Mouse (Mus musculus) C2C12 (cell line): ENCODE results near the gene Olfr1218. TPM values are rescaled to one million over a fixed set of nuclear protein-coding genes. Genes with fewer than 3 reads are reported as not detected.
"Not testable (repeated sequence)": the region's sequence is repeated elsewhere in the genome, so short reads cannot be mapped to it uniquely, and the experiment has no call there.

ENCODE experiments used
- H3K27me3 ChIP-seq: one replicate; pipeline ENCODE4 v1.6.1; 2011; ENCODE audit not compliant: control insufficient read depth, insufficient read depth, insufficient read length
- H3K36me3 ChIP-seq: one replicate; pipeline ENCODE4 v1.6.1; 2011; ENCODE audit not compliant: control insufficient read depth, insufficient read depth
- H3K4me3 ChIP-seq: one replicate; pipeline ENCODE4 v1.5.1; 2011; ENCODE audit warnings: mild to moderate bottlenecking, control low read depth; ENCODE audit not compliant: poor library complexity, insufficient read depth, severe bottlenecking
- H3K79me2 ChIP-seq: one replicate; pipeline ENCODE4 v1.6.1; 2011; ENCODE audit not compliant: control insufficient read depth, insufficient read depth
- H3K79me3 ChIP-seq: one replicate; pipeline ENCODE4 v1.6.1; 2011; ENCODE audit warnings: low read depth, control low read depth
- H3ac ChIP-seq: one replicate; pipeline ENCODE3; 2011; ENCODE audit warnings: low read depth; ENCODE audit not compliant: control insufficient read depth, insufficient read length
- CEBPB ChIP-seq: IDR thresholded peaks from one replicate; pipeline ENCODE4 v1.6.1; 2011; ENCODE audit warnings: low read depth, mild to moderate bottlenecking, control low read depth, moderate library complexity
- CTCF ChIP-seq: IDR thresholded peaks from one replicate; pipeline ENCODE4 v1.5.1; 2011; ENCODE audit not compliant: control insufficient read depth, insufficient read depth, insufficient read length
- FOSL1 ChIP-seq: IDR thresholded peaks from one replicate; pipeline ENCODE4 v1.8.0; 2011; ENCODE audit warnings: mild to moderate bottlenecking, low read length; ENCODE audit not compliant: poor library complexity, insufficient read depth, severe bottlenecking
- MAX ChIP-seq: IDR thresholded peaks from one replicate; pipeline ENCODE4 v1.6.1; 2011; ENCODE audit warnings: mild to moderate bottlenecking, control low read depth
- MYOD1 ChIP-seq: IDR thresholded peaks from one replicate; pipeline ENCODE4 v1.6.1; 2011; ENCODE audit warnings: low read depth; ENCODE audit not compliant: control insufficient read depth, insufficient read length
- MYOG ChIP-seq: IDR thresholded peaks from one replicate; pipeline ENCODE4 v1.6.1; 2011; ENCODE audit not compliant: control insufficient read depth, insufficient read length; ENCODE audit errors: extremely low read depth
- USF1 ChIP-seq: IDR thresholded peaks from one replicate; pipeline ENCODE4 v1.6.1; 2011; ENCODE audit warnings: low read depth, mild to moderate bottlenecking, control low read depth, moderate library complexity
- polyA plus RNA-seq: library from polyadenylated mRNA; unstranded; fragments of >200 nt; fragmentation: generic; extraction: Trizol; gene quantifications from one replicate; pipeline ENCODE4 v1.2.1, GENCODE M21; 2012; ENCODE audit warnings: missing spikeins

Gene Olfr1218
- polyA plus RNA-seq, 1 experiment = not detected

DNA sequence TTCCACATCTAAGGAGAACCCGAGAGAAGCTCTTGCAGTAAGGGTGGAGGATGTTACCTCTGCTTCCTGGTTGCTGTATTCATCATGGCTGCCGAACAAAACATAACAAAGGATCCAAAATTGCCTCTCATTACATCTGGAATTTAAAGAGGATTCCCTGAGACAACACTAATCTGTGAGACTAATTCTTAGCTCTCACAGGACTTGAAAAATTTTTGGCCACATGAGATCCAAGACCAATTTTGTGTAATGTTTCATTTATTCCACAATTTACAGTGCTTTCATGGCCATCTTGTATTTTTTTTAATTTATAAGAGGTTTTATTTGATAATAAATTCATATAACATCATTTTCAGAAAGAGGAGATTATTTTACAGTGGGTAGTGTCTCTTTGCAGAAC is 29.0 kb downstream of the Olfr1218 start, which contains the start of gene Olfr1217:
Gene Olfr1217 (minus strand): TSS at position 101 of the 400 bp plus-strand sequence.
- Histone ChIP-seq H3ac (no peak within 1 kb of the TSS), H3K79me2 (no peaks in the 10 kb centered on the region), H3K27me3 (no peaks in the 10 kb centered on the region), H3K79me3 (no peaks in the 10 kb centered on the region), H3K36me3 (no peaks in the 10 kb centered on the region), H3K4me3 (no peak within 1 kb of the TSS)
- no peak for TF ChIP-seq USF1
- TF ChIP-seq MYOD1 = no peak
- TF ChIP-seq MYOG = no peak
- no peak for TF ChIP-seq FOSL1
- no peak for TF ChIP-seq MAX
- TF ChIP-seq CEBPB = no peak
- TF ChIP-seq CTCF = no peak

DNA sequence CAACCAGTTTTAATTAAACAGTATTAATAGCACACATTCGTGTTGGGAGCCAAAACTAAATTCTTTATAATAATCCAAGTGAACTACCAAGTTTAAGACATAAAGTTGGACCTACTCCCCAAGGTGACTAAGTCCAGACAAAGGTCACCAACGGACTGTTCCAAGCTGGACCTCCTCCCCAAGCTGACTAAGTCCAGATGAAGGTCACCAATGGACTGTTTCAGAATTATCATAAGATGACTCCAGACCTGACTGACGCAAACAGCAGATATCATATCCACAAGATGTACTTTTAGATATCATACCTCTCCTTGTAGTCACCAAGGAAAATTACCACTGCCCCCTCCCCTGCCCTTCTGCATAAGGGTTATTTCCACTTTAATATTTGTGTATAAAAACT is 39.6 kb downstream of the Olfr1218 start:
- not testable (repeated sequence) for H3K27me3 ChIP-seq, H3K79me2 ChIP-seq, H3K79me3 ChIP-seq, H3K4me3 ChIP-seq, H3K36me3 ChIP-seq, H3ac ChIP-seq

DNA sequence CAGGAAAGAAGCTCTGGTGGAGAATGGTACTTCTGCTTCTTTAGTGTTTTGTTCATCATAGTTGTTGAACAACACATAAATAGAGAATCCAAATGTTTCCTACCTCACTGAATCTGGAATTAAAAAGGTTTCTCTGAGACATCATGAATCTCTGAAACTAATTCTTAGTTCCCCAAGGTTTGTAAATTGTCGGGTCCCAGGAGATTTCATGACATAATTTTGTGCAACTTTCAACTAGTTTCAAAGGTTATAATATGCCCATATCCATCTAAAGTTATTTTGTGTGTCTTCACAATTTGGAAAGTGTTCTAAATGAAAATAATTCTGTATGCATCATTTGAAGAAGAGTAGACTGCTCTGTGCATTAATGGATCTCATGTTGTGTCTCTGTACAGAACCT is 42.7 kb downstream of the Olfr1218 start, which contains the start of gene Olfr1216:
Gene Olfr1216 (minus strand): TSS at position 101 of the 400 bp plus-strand sequence.
- no peak within 1 kb of the TSS for H3ac ChIP-seq
- TF ChIP-seq USF1 = no peak
- TF ChIP-seq CEBPB = no peak
- no peak for TF ChIP-seq CTCF
- no peak for TF ChIP-seq MYOD1
- no peak for TF ChIP-seq MYOG
- no peak for TF ChIP-seq FOSL1
- no peak for TF ChIP-seq MAX
- H3K36me3 ChIP-seq = no peaks in the 10 kb centered on the region

DNA sequence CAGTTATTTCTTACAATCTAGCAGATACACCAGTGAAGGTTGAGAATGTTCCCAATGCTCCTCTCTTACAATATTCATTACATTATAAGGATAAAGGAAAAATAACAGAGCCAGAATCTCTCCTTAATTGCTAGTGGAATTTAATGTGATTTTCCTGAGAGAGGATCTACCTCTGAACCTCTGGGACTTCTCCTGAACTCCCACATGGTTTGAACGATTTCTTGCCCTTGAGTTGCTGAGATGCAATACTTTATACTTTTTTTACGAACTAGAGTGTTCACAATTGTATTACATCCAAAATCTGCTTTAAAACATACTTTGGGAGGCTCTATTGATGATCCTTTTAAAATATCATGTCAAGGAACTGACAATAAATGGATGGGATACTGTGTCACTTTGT is 54.1 kb downstream of the Olfr1218 start, which contains the start of gene Olfr1215:
Gene Olfr1215 (minus strand): TSS at position 101 of the 400 bp plus-strand sequence.
- no peak within 1 kb of the TSS for H3K4me3 ChIP-seq
- H3K27me3 ChIP-seq = no peaks in the 10 kb centered on the region
- H3K79me2 ChIP-seq = no peaks in the 10 kb centered on the region
- TF ChIP-seq MYOD1 (no peak), MYOG (no peak), CEBPB (no peak), USF1 (no peak), MAX (no peak), FOSL1 (no peak)
- H3K36me3 ChIP-seq = no peaks in the 10 kb centered on the region
- H3K79me3 ChIP-seq = no peaks in the 10 kb centered on the region
- no peak within 1 kb of the TSS for H3ac ChIP-seq

More for the DNA sequence above, 42.7 kb downstream of the Olfr1218 start, which contains the start of gene Olfr1216:
- H3K79me3 ChIP-seq = no peaks in the 10 kb centered on the region
- no peak within 1 kb of the TSS for H3K4me3 ChIP-seq
- no peaks in the 10 kb centered on the region for H3K79me2 ChIP-seq
- H3K27me3 ChIP-seq = no peaks in the 10 kb centered on the region

Other genes starting within 250 kb of the Olfr1218 start
- not detected for gene Olfr1202, start 246.7 kb downstream of the Olfr1218 start, polyA plus RNA-seq
- not detected for gene Olfr1205, start 231.4 kb downstream of the Olfr1218 start, polyA plus RNA-seq
- gene Olfr1204, start 211.9 kb downstream of the Olfr1218 start, polyA plus RNA-seq = not detected
- gene Olfr1206, start 198.0 kb downstream of the Olfr1218 start, polyA plus RNA-seq = not detected
- not detected for gene Olfr1208, start 158.9 kb downstream of the Olfr1218 start, polyA plus RNA-seq
- not detected for gene Olfr1209, start 146.0 kb downstream of the Olfr1218 start, polyA plus RNA-seq
- not detected for gene Olfr1211, start 123.1 kb downstream of the Olfr1218 start, polyA plus RNA-seq
- gene Olfr1212, start 107.2 kb downstream of the Olfr1218 start, polyA plus RNA-seq = not detected
- gene Gm13762, start 80.9 kb downstream of the Olfr1218 start, polyA plus RNA-seq = not detected
- gene Olfr1214, start 68.5 kb downstream of the Olfr1218 start, polyA plus RNA-seq = not detected
- not detected for gene Olfr1215, start 54.2 kb downstream of the Olfr1218 start, polyA plus RNA-seq
- not detected for gene Olfr1216, start 42.8 kb downstream of the Olfr1218 start, polyA plus RNA-seq
- gene Olfr1217, start 29.1 kb downstream of the Olfr1218 start, polyA plus RNA-seq = not detected
- not detected for gene Olfr1219, start 22.3 kb upstream of the Olfr1218 start, polyA plus RNA-seq
- not detected for gene Olfr1220, start 45.6 kb upstream of the Olfr1218 start, polyA plus RNA-seq
- not detected for gene Olfr1221, start 56.1 kb upstream of the Olfr1218 start, polyA plus RNA-seq
- gene Olfr1222, start 71.9 kb upstream of the Olfr1218 start, polyA plus RNA-seq = not detected
- gene Olfr1223, start 90.4 kb upstream of the Olfr1218 start, polyA plus RNA-seq = not detected
- gene Olfr1224-ps1, start 102.9 kb upstream of the Olfr1218 start, polyA plus RNA-seq = not detected
- gene Olfr1225, start 113.5 kb upstream of the Olfr1218 start, polyA plus RNA-seq = not detected
- not detected for gene Olfr1226, start 138.9 kb upstream of the Olfr1218 start, polyA plus RNA-seq
- not detected for gene Olfr1228, start 192.9 kb upstream of the Olfr1218 start, polyA plus RNA-seq
- gene Olfr1229, start 226.8 kb upstream of the Olfr1218 start, polyA plus RNA-seq = not detected
- gene Olfr1230, start 236.1 kb upstream of the Olfr1218 start, polyA plus RNA-seq = not detected
- not detected for gene Olfr1231, start 245.9 kb upstream of the Olfr1218 start, polyA plus RNA-seq